Mouse (Mus musculus) T-helper 1 cell (primary cell): Measurements from ENCODE around the gene Gm10985.

ENCODE experiments used
- in situ Hi-C: fragments of 300-600 bp; cut with MboI, MseI; formaldehyde crosslinking; loops from one replicate; pipeline ENCODE4 v1.15.1; 2025; ENCODE audit warnings: high pct_unique_total_duplicates

Gene Gm10985

GRCm38 (mm10) chr3:53844786-53845185 lies at the start of gene Gm10985:
TSS of gene Gm10985 (plus strand) at chr3:53845086.
- in situ Hi-C loops: no loop called here

- in situ Hi-C loops: no loop called here
Measured at GRCm38 (mm10) chr3:53796933-53797332, 48.0 kb upstream of the Gm10985 start.

- in situ Hi-C loops: no loop called here
Measured at GRCm38 (mm10) chr3:53799671-53800070, 45.2 kb upstream of the Gm10985 start.

- in situ Hi-C loops: loop anchor here (5.0 kb wide), 1 partner anchor 101 kb away; no protein-coding TSS in a partner anchor
Measured at GRCm38 (mm10) chr3:53813421-53813977, 31.4 kb upstream of the Gm10985 start.

- in situ Hi-C loops: no loop called here
Measured at GRCm38 (mm10) chr3:53834238-53834637, 10.6 kb upstream of the Gm10985 start.

GRCm38 (mm10) chr3:53846206-53846928 lies 1.5 kb downstream of the Gm10985 start:
- in situ Hi-C loops: no loop called here

- in situ Hi-C loops: no loop called here
Measured at GRCm38 (mm10) chr3:53847726-53848125, 2.8 kb downstream of the Gm10985 start.

- in situ Hi-C loops: no loop called here
Measured at GRCm38 (mm10) chr3:53848262-53848661, 3.4 kb downstream of the Gm10985 start.

- in situ Hi-C loops: loop anchor here (25.0 kb wide), 1 partner anchor 883 kb away; the partner anchor contains the start of genes Alg5 and Exosc8
Measured at GRCm38 (mm10) chr3:53854261-53854660, 9.4 kb downstream of the Gm10985 start.

GRCm38 (mm10) chr3:53854831-53855230 lies 9.9 kb downstream of the Gm10985 start:
- in situ Hi-C loops: loop anchor here (25.0 kb wide), 1 partner anchor 882 kb away; the partner anchor contains the start of genes Alg5 and Exosc8

GRCm38 (mm10) chr3:53863383-53864220 lies 18.7 kb downstream of the Gm10985 start, which contains the start of gene Ufm1:
TSS of gene Ufm1 (minus strand) at chr3:53863830.
- in situ Hi-C loops: loop anchor here (10.0 to 25.0 kb wide), 2 partner anchors 399 to 874 kb away; partner anchors contain the start of genes Alg5, Exosc8, Nhlrc3 and Proser1

GRCm38 (mm10) chr3:53868212-53868611 lies 23.3 kb downstream of the Gm10985 start:
- in situ Hi-C loops: loop anchor here (10.0 to 25.0 kb wide), 2 partner anchors 403 to 869 kb away; partner anchors contain the start of genes Alg5, Exosc8, Nhlrc3 and Proser1

- in situ Hi-C loops: loop anchor here (10.0 to 25.0 kb wide), 2 partner anchors 404 to 868 kb away; partner anchors contain the start of genes Alg5, Exosc8, Nhlrc3 and Proser1
Measured at GRCm38 (mm10) chr3:53869263-53869662, 24.4 kb downstream of the Gm10985 start.

- in situ Hi-C loops: loop anchor here (25.0 kb wide), 1 partner anchor 867 kb away; the partner anchor contains the start of genes Alg5 and Exosc8
Measured at GRCm38 (mm10) chr3:53870482-53870881, 25.6 kb downstream of the Gm10985 start.

- in situ Hi-C loops: loop anchor here (25.0 kb wide), 1 partner anchor 866 kb away; the partner anchor contains the start of genes Alg5 and Exosc8
Measured at GRCm38 (mm10) chr3:53871596-53871995, 26.7 kb downstream of the Gm10985 start.

GRCm38 (mm10) chr3:53890619-53891540 lies 46.0 kb downstream of the Gm10985 start:
- in situ Hi-C loops: no loop called here
